Mouse (Mus musculus) midbrain, embryonic 14.5 days (tissue): ENCODE data around the gene Ints11. TPM values are rescaled to one million over a fixed set of nuclear protein-coding genes. Genes with fewer than 3 reads are reported as not detected.

ENCODE experiments used
- microRNA-seq: library from miRNA; unstranded; fragments of <30 nt; microRNA quantifications from one replicate; pipeline ENCODE4, GENCODE M21; 2016
- polyA plus RNA-seq: library from polyadenylated mRNA; unstranded; fragments of >200 nt; fragmentation: Nextera tagmentation; extraction: Ambion mirVana; gene quantifications from 2 replicates; pipeline ENCODE4 v1.2.1, GENCODE M21; 2014

Ints11 gene
- polyA plus RNA-seq, 1 experiment from 2014 or later, result 78.2 TPM

Small RNAs within 50 kb of the gene (microRNA-seq; reads per million reads assigned to microRNA genes)
- not detected for gene Gm22991

Other genes with a start within 250 kb of the Ints11 start
- gene Cdk11b, start 244.7 kb upstream of the Ints11 start, polyA plus RNA-seq, result 49.4 and 49.9 TPM in 2 replicates
- gene Gm10563, start 224.1 kb upstream of the Ints11 start, polyA plus RNA-seq, result not detected in 2 replicates
- gene Mmp23, start 216.2 kb upstream of the Ints11 start, polyA plus RNA-seq, result 2.5 and 3.9 TPM in 2 replicates
- gene Mib2, start 200.3 kb upstream of the Ints11 start, polyA plus RNA-seq, result 39.6 and 40.8 TPM in 2 replicates
- gene Fndc10, start 175.2 kb upstream of the Ints11 start, polyA plus RNA-seq, result 6.3 and 13.8 TPM in 2 replicates
- gene Ssu72, start 164.7 kb upstream of the Ints11 start, polyA plus RNA-seq, result 162 and 177 TPM in 2 replicates
- 7.5 and 19.8 TPM in 2 replicates for gene Tmem240, start 134.7 kb upstream of the Ints11 start, polyA plus RNA-seq
- 77.4 and 79.8 TPM in 2 replicates for gene Atad3a, start 108.5 kb upstream of the Ints11 start, polyA plus RNA-seq
- gene Vwa1, start 94.8 kb upstream of the Ints11 start, polyA plus RNA-seq, result 18.0 and 24.4 TPM in 2 replicates
- gene Tmem88b, start 83.7 kb upstream of the Ints11 start, polyA plus RNA-seq, result 0.43 and 0.51 TPM in 2 replicates
- not detected in 2 replicates for gene Ankrd65, start 79.1 kb upstream of the Ints11 start, polyA plus RNA-seq
- gene Mrpl20, start 66.7 kb upstream of the Ints11 start, polyA plus RNA-seq, result 255 and 298 TPM in 2 replicates
- 134 and 162 TPM in 2 replicates for gene Ccnl2, start 57.1 kb upstream of the Ints11 start, polyA plus RNA-seq
- gene Aurkaip1, start 38.3 kb upstream of the Ints11 start, polyA plus RNA-seq, result 118 and 129 TPM in 2 replicates
- 6.0 and 17.5 TPM in 2 replicates for gene Mxra8, start 29.9 kb upstream of the Ints11 start, polyA plus RNA-seq
- gene Dvl1, start 22.1 kb upstream of the Ints11 start, polyA plus RNA-seq, result 15.3 and 18.0 TPM in 2 replicates
- 0.31 and 0.57 TPM in 2 replicates for gene Tas1r3, start 6.2 kb upstream of the Ints11 start, polyA plus RNA-seq
- 24.6 and 31.2 TPM in 2 replicates for gene Cptp, start 106 bp upstream of the Ints11 start, polyA plus RNA-seq
- 45.8 and 54.5 TPM in 2 replicates for gene Pusl1, start 22.2 kb downstream of the Ints11 start, polyA plus RNA-seq
- gene Acap3, start 22.3 kb downstream of the Ints11 start, polyA plus RNA-seq, result 76.6 and 84.8 TPM in 2 replicates
- gene Ube2j2, start 74.3 kb downstream of the Ints11 start, polyA plus RNA-seq, result 131 and 138 TPM in 2 replicates
- 7.1 and 8.3 TPM in 2 replicates for gene C1qtnf12, start 92.8 kb downstream of the Ints11 start, polyA plus RNA-seq
- 36.3 and 38.7 TPM in 2 replicates for gene B3galt6, start 123.1 kb downstream of the Ints11 start, polyA plus RNA-seq
- gene Sdf4, start 123.3 kb downstream of the Ints11 start, polyA plus RNA-seq, result 105 and 112 TPM in 2 replicates
- gene Tnfrsf4, start 144.3 kb downstream of the Ints11 start, polyA plus RNA-seq, result 0.47 and 0.49 TPM in 2 replicates
- 1.4 and 2.4 TPM in 2 replicates for gene Tnfrsf18, start 156.6 kb downstream of the Ints11 start, polyA plus RNA-seq
- gene Ttll10, start 189.9 kb downstream of the Ints11 start, polyA plus RNA-seq, result 0.28 TPM in 1 of 2 replicates, not detected in the other
- 26.1 and 32.8 TPM in 2 replicates for gene 9430015G10Rik, start 240.4 kb downstream of the Ints11 start, polyA plus RNA-seq